In genomic region chr13:89453819-89454218, GRCm38 (mm10) we compare ENCODE assay signal across 13 mouse cellular contexts.
"Had no signal": no experiment of that assay in that cellular context is flagged by ENCODE, and none has a peak within 500 bp of the region (broad histone marks: within the 10 kb centered on the region; RNA-seq: fewer than 3 reads in every experiment).

No protein-coding gene starts in this region.

- H3K4me1 ChIP-seq: liver, embryonic 13.5 days; neural tube, embryonic 15.5 days had no signal

- H3K9ac ChIP-seq: liver, embryonic 13.5 days; liver, postnatal 0 days; neural tube, embryonic 15.5 days had no signal

- DNase-seq: kidney, adult 9 months; kidney, postnatal 36 days; left cerebral cortex, postnatal 4 days; liver; liver, embryonic 13.5 days; liver, postnatal 0 days; midbrain, embryonic 14.5 days; right cerebral cortex, adult 18-20 months; right cerebral cortex, postnatal 25 days had no signal

- H3K36me3 ChIP-seq: liver, embryonic 13.5 days; neural tube, embryonic 15.5 days had no signal

- H3K4me3 ChIP-seq: liver, embryonic 13.5 days; myocyte; neural tube, embryonic 15.5 days had no signal

- H3K27ac ChIP-seq: kidney, postnatal 0 days; liver, embryonic 13.5 days; neural tube, embryonic 15.5 days; stomach, postnatal 0 days had no signal

- H3K27me3 ChIP-seq: liver, embryonic 13.5 days; neural tube, embryonic 15.5 days had no signal

- H3K9me3 ChIP-seq: liver, embryonic 13.5 days; neural tube, embryonic 15.5 days had no signal

- H3K4me2 ChIP-seq: liver, embryonic 13.5 days; neural tube, embryonic 15.5 days had no signal

- ATAC-seq: liver, postnatal 0 days had no signal
